Mouse (Mus musculus): ENCODE results near the gene Sowaha. TPM values are rescaled to one million over a fixed set of nuclear protein-coding genes. Genes with fewer than 3 reads are reported as not detected.

Sowaha gene
- 9.6 and 11.0 TPM in 2 replicates for polyA plus RNA-seq (2012; rRNA removed)

GRCm38 (mm10) chr11:53479783-53480301 is at the start of gene Sowaha, which contains the start of gene Gm9945:
Sowaha (minus strand) TSS chr11:53480274.
Gm9945 (plus strand) TSS chr11:53480166.

GRCm38 (mm10) chr11:53519207-53520121 is 39.4 kb upstream of the Sowaha start, which contains the start of gene Sept8:
Sept8 (plus strand) TSS chr11:53519257.

GRCm38 (mm10) chr11:53469968-53470695 is 9.9 kb downstream of the Sowaha start, which contains the start of gene Gm9837:
Gm9837 (minus strand) TSS chr11:53470479.

GRCm38 (mm10) chr11:53456474-53457371 is 23.4 kb downstream of the Sowaha start, which contains the start of the genes Gm10447 and Shroom1:
Gm10447 (minus strand) TSS chr11:53457110.
Shroom1 (plus strand) TSS chr11:53457205.

GRCm38 (mm10) chr11:53430670-53431346 is 49.3 kb downstream of the Sowaha start, which contains the start of the genes Uqcrq and Gdf9:
Uqcrq (minus strand) TSS chr11:53430831.
Gdf9 (plus strand) TSS chr11:53431023.

Other genes with a start within 250 kb of the Sowaha start
- 19.8 and 20.3 TPM in 2 replicates for gene Hspa4, start 179.8 kb downstream of the Sowaha start, polyA plus RNA-seq (2012; rRNA removed)
- gene Zcchc10, start 155.6 kb downstream of the Sowaha start, polyA plus RNA-seq (2012; rRNA removed): 5.4 TPM in 2 replicates
- 6.2 and 6.4 TPM in 2 replicates for gene Aff4, start 129.4 kb downstream of the Sowaha start, polyA plus RNA-seq (2012; rRNA removed)
- 74.6 and 101 TPM in 2 replicates for gene Leap2, start 57.1 kb downstream of the Sowaha start, polyA plus RNA-seq (2012; rRNA removed)
- gene Uqcrq, start 49.4 kb downstream of the Sowaha start, polyA plus RNA-seq (2012; rRNA removed): 395 and 408 TPM in 2 replicates
- gene Gdf9, start 49.3 kb downstream of the Sowaha start, polyA plus RNA-seq (2012; rRNA removed): 0.26 and 0.31 TPM in 2 replicates
- 0.42 and 0.60 TPM in 2 replicates for gene Gm10447, start 23.2 kb downstream of the Sowaha start, polyA plus RNA-seq (2012; rRNA removed)
- gene Shroom1, start 23.1 kb downstream of the Sowaha start, polyA plus RNA-seq (2012; rRNA removed): 6.0 and 7.0 TPM in 2 replicates
- gene Gm9837, start 9.8 kb downstream of the Sowaha start, polyA plus RNA-seq (2012; rRNA removed): not detected in 2 replicates
- gene Gm9945, start 108 bp downstream of the Sowaha start, polyA plus RNA-seq (2012; rRNA removed): 0.07 and 0.10 TPM in 2 replicates
- gene Sept8, start 39.0 kb upstream of the Sowaha start, polyA plus RNA-seq (2012; rRNA removed): 12.5 and 15.9 TPM in 2 replicates
- gene Kif3a, start 87.1 kb upstream of the Sowaha start, polyA plus RNA-seq (2012; rRNA removed): 2.9 and 3.1 TPM in 2 replicates
- gene Il4, start 138.4 kb upstream of the Sowaha start, polyA plus RNA-seq (2012; rRNA removed): 0.18 and 0.30 TPM in 2 replicates
- gene Il13, start 154.4 kb upstream of the Sowaha start, polyA plus RNA-seq (2012; rRNA removed): not detected in 2 replicates
- 3.2 TPM in 2 replicates for gene Rad50, start 227.0 kb upstream of the Sowaha start, polyA plus RNA-seq (2012; rRNA removed)
- not detected in 2 replicates for gene Il5, start 240.5 kb upstream of the Sowaha start, polyA plus RNA-seq (2012; rRNA removed)